Mouse (Mus musculus): ENCODE measurements around the gene Bend3.
A peak's percentile ranks its signal among the peaks of the same experiment; 100 is the strongest.

Bend3 gene

GRCm38 (mm10) chr10:43478751-43479435 lies at the start of gene Bend3:
TSS of gene Bend3 (plus strand) at chr10:43478831.
- DNase-seq (ENCODE audit: low spot score in 2 of 2) = peak; percentile 82 to 87

DNA sequence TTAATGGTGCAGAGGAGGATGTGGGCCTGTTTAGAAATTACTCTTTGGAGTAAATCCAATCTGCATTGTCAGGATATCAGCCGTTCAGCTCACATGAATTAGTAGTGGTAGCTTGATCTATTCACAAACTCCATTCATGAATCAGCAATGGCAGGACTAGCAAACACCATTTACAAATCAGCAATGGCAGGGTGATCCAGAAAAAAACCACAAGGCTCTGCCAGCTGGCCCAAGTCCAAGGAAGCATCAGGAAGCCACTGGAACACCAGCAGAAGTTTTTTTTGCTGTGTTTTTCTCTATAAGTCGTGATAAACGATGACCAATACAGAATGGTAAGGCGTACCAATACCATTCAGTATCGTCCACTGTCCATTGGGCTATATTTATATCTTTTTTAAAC lies 48.0 kb upstream of the Bend3 start:
- no peak for DNase-seq (ENCODE audit: low spot score in 2 of 2)

DNA sequence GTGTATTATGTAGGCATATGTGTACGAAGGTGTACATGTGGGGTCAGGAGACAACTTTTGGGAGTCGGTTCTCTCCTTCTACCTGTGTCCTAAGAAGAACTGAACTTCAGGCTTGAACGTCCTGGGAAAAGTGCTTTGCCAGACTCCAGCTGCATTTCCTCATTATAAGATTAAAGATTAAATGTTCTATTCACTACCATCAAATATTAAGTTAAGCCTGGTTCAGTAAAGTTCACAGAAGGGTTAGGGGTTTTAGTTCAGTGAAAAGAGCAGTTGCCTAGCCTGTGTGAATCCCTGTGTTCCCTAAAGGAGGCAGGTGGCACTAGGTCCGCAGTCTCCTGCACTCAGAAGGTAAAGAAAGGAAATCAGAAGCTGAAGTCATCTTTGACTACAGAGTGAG lies 44.3 kb upstream of the Bend3 start:
- DNase-seq (ENCODE audit: low spot score in 2 of 2) = no peak

DNA sequence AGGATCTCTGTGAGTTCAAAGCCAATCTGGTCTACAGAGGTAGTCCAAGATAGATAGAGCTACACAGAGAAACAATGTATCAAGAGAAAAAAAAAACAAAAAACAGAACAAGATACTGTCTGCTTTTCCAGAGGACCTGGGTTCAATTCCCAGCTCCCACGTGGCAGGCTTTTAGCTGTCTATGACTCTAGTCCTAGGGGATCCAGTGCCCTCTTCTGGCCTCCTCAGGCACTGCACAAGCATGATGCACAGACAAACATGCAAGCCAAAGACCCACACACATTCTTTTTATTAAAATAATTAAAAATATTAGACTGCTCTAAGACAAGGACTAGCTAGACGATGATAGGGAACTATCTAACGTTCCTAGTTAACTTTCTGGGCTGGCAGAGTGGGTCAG lies 42.9 kb upstream of the Bend3 start:
- DNase-seq (ENCODE audit: low spot score in 2 of 2) = no peak

DNA sequence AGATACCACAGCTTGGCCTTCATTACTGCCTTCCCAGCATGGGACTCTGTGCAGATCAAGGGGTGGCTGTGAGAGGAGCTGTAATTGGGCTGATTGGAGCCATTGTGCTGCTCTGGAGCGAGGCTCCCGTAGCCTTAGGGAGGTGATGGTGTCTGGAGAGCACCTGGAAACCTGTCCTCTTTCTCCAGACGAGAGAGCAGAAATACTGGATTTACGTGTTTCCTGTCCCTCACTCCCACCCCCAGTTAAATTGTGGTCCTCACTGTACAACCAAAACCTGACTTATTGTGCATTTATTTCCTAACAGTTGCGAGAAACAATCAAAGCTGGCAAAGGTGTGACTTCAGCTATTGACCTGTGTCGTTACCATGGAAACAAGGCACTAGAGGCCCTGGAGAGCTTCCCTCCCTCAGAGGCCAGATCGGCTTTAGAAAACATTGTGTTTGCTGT lies 39.1 kb upstream of the Bend3 start:
- DNase-seq (ENCODE audit: low spot score in 2 of 2) = no peak

- no peak for DNase-seq (ENCODE audit: low spot score in 2 of 2)
Observed at GRCm38 (mm10) chr10:43440050-43440449, 38.6 kb upstream of the Bend3 start.

GRCm38 (mm10) chr10:43440981-43441740 lies 37.5 kb upstream of the Bend3 start:
- no peak for DNase-seq (ENCODE audit: low spot score in 2 of 2)

GRCm38 (mm10) chr10:43448656-43449055 lies 30.0 kb upstream of the Bend3 start:
- DNase-seq (ENCODE audit: low spot score in 2 of 2) = no peak

DNA sequence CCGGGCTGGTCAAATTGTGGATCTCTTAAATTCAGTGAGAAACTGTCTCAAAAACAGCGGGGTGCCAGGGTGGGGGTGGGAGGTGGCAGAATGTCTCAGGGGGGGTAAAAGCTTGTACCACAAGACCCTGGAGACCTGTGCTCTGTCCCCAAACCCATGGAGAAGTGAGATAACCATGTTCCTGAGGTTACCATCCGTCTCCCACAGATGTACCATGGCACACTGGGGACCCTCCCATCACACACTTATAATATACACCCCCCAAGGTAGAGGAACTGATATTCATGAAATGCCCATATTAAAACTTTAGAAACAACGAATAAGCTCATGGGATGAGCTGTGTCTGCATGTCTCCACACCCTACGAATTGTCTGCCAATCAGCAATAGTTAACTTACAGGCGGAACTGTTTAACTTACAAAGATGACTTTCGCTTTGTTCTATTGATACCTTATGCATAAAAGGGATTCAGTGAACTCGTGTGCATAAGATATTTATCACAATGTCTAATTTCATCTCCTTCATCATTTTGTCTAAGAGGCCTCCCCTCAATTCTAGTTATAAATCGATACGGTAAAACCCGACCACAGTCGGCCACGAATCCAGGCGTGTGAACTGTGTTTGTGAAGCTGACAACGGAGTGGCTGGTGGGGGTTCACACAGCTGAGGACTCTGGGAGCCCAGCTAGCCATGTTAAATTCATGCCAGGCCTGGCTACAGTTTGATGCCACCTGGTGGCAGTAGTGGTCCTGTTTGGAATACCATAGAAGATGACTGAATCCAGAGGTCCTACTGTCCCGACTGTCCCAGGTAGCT lies 26.6 kb upstream of the Bend3 start:
- DNase-seq (ENCODE audit: low spot score in 2 of 2) = peak; percentile 85 to 89

DNA sequence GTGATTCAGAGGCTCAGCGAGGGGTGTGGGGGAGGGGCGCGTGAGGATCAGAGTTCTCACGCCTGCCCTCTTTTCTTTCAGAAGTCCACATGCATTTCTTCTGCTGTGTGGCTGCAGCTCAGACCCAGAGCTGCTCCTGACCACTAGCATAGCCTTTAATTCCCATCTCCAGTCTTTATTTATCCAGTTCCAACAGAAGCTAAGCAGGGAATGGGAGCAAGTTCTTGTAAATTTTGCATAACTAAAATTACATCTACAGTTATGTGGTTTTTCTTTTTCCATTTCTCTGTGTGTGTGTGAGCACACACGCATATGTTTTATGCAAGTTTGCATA lies 26.0 kb upstream of the Bend3 start:
- no peak for DNase-seq (ENCODE audit: low spot score in 2 of 2)

DNA sequence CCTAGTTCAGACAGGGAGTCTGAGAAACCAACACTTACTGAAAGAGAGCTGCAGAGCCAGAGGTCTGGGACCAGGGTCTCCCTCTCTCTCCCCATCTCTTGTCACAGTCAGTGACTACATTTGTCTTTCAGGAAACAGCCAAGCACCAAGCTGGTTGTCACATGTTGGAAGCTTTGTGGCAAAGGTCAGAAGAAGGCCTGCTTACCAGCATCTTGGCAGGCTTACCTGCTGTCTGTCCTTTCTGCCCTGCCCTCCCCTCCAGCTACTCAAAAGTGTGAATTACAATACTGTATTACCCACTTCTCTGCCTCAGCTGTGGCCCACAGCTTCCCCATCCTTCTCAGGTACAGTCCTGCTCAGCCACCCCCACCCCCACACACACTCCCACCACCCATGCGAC lies 24.4 kb upstream of the Bend3 start:
- DNase-seq (ENCODE audit: low spot score in 2 of 2) = no peak

- no peak for DNase-seq (ENCODE audit: low spot score in 2 of 2)
Observed at GRCm38 (mm10) chr10:43454671-43455070, 24.0 kb upstream of the Bend3 start.

- DNase-seq (ENCODE audit: low spot score in 2 of 2) = no peak
Observed at GRCm38 (mm10) chr10:43462821-43463220, 15.8 kb upstream of the Bend3 start.

GRCm38 (mm10) chr10:43463227-43463626 lies 15.4 kb upstream of the Bend3 start:
- DNase-seq (ENCODE audit: low spot score in 2 of 2) = no peak

DNA sequence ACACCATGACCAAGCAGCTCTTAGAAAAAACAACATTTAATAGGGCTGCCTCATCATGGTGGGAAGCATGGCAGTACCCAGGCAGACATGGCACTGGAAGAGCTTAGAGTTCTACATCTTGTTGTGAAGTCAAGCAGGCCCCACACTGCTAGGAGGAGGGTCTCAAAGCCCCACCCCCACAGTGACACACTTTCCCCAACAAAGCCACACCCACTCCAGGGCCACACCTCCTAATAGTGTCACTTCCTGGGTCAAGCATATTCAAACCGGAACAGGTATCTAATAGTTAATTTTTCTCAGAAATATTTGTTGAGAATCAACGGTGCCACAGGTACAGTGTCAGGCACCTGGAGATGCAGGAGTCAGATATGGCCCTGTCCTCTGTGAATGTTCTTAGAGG lies 12.4 kb upstream of the Bend3 start:
- DNase-seq (ENCODE audit: low spot score in 2 of 2) = no peak

DNA sequence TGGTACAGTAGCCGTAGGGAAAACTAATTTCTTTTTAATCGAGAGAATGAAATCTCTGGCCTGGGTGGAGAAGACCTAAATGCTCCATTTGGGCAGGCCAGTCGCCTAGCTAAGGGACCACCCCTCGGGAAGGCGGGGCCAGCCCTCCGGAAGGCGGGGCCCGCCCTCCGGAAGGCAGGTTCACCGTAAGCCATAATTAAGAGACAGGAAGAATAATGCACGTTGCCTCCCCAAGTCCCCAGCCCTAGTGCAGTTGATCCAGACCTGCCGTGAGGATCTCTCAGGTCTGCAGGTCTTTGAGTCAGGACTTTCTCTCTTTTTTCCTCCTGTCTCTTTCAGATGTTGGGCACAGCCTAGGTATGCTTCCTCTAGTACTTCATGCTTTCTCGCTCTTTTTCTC lies 11.0 kb upstream of the Bend3 start:
- no peak for DNase-seq (ENCODE audit: low spot score in 2 of 2)

DNA sequence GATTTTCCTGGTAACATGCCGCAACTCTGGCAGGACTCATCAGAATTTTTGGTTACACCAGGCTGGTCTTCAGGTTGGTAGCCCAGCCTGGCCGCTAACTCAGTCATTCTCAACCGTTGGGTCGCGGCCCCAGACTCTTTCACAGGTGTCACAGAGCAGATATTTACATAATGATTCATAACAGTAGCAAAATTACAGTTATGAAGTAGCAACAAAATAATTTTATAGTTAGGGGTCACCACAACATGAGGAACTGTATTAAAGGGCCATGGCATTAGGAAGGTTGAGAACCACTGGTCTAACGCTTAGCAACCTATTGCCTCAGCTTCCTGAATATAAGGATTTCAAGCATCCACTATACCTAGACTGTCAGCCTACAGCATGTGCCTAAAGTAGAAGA lies 10.3 kb upstream of the Bend3 start:
- no peak for DNase-seq (ENCODE audit: low spot score in 2 of 2)

GRCm38 (mm10) chr10:43475376-43475775 lies 3.3 kb upstream of the Bend3 start:
- DNase-seq (ENCODE audit: low spot score in 2 of 2) = no peak

DNA sequence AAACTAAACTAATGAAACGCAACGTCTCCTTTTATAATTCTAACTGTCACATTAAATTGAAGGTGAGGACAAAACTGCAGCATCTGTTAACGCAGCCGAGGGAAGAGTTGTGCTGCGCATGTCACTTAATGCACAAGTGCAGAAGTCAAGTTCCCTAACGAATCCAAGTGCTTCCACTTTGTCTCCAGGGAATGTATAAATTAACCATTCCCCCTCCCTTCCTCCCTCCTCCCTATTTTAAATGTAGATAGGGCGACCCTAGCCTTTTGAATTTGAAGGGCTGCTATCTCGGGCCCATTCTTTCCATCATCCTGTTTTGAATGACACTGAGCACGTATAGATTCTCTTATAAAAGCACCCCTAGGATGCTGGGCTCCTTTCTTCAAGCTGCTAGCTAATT lies 1.2 kb upstream of the Bend3 start:
- no peak for DNase-seq (ENCODE audit: low spot score in 2 of 2)

DNA sequence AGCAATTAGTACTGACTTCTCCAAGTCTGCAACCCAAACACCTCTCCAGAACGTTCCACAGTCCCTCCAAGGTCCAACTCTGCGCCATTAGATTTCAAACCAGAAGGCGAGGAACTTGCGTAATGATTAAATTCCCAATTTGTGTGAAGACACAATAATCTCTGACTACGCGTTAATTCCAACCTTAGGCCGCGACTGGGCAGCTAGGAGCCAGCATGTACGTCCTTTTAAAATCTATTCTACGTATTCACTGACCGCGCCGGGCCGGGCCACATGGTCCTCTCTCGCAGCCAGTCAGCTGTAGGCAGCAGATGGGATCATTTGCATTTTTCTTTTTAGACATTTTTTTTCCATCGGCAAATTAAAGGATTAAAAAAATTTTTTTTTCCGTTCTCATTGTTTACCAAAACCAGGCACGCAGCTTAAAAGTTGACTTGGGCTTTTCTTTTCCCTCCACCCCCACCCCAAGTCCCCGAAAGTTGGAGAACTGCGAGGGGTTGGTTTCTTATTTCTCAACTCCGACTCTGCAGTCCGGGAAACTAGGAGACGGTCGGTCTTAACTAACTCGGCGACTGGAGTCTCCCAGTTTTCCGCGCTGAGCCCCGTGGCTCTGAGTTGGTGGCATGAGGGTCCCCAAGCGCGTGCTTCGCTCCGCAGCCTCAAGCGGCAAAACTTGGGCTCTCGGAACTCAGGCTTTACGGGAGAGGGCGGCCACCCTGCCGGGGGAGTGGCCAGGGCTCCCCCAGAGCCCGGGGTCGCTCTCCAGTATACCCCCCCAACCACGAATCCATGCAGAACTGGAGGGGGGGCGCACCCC lies 558 bp upstream of the Bend3 start:
- DNase-seq (ENCODE audit: low spot score in 2 of 2) = peak; percentile 71 to 78

DNA sequence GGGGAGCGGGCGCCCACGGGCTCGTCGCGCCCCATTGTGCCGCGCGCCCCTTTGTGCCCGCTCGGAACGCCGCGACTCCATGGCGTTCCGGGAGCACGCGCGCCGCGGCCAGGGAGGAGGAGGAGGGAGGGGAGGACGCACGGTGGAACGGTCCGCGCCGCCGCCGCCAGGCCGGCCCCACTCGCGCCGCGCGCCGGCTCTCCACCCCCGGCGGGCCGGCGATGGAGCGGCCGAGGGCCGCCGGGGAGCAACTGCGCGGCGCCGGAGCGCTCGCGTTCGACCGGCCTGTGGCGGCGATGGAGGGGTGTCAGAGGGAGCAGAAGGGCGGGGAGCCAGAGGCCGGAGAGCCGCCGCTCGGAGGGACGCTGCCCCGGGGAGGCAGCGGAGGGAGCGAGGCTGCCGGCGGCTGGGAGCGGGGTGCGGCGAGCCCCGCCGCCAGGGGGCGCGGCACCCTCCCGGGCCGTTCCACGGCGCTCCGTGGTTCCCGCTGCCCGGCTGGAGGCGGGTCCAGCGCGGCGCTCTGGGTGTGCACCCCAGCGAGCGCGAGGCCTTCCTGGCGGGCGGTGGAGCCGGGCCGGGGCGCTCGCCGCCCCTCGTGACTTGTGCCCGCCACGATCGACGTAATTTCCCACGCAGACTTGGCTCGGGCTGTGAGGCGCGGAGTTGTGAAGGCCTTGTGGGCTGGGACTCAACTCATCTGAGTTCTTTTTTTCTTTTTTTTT lies 966 bp downstream of the Bend3 start:
- peak; percentile 79 to 82 for DNase-seq (ENCODE audit: low spot score in 2 of 2)

All from right cerebral cortex, postnatal 10 days (tissue).